Mouse (Mus musculus) urinary bladder, postnatal 10 days (tissue): ENCODE results near the gene Padi1.
A peak's percentile ranks its signal among the peaks of the same experiment; 100 is the strongest.

Source experiments
- DNase-seq: peaks from one replicate; pipeline ENCODE4 v3.0.0; 2022; ENCODE audit warnings: low spot score

The Padi1 gene

DNA sequence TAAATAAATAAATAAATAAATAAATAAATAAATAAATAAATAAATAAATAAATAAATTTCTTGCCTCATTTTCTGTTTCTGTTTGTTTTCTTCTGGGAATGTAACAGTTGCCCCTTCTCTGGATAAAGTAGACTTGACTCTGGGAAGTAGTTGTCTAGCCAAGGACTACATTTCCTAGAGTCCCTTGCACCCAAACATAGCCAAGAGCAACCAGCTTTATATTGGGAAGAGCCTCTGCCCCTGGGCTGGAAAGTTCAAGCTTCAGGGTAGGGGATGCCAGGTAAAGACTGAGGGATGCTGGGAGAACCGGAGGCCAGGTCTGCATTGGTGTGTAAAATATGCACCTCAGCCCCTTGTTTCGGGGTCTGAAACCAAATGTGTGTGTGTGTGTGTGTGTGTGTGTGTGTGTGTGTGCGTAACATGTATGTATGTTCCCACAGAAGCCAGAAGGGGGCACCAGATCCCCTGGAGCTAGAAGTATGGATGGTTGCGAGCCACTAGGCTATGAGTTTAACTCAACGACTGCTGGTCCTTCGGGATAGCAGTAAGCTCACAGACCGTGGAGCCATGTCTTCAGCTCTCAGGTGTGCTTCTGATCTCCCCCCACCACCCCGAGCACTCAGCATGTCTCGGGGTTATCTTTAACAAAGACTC, 61.2 kb downstream of the Padi1 start:
- no peak for DNase-seq

DNA sequence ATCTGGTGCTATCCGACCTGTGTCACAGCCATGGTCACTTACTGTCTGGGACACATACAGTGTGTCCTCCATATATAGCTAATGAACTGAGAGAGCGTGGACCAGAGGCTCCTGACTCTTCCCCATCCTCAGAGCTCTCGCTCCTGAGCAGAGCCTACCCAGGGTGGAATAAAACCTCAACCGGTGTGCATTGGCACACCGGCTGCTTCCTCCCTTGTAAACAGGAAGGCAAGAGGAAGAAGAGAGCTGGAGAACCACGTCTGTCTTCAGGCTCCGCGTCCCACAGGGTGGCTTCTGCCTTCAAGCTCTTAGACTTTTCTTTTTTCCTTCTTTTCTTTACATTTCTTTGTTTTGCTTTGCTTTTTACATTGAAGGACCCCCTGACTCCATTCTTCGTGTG, 62.8 kb downstream of the Padi1 start:
- no peak for DNase-seq

DNA sequence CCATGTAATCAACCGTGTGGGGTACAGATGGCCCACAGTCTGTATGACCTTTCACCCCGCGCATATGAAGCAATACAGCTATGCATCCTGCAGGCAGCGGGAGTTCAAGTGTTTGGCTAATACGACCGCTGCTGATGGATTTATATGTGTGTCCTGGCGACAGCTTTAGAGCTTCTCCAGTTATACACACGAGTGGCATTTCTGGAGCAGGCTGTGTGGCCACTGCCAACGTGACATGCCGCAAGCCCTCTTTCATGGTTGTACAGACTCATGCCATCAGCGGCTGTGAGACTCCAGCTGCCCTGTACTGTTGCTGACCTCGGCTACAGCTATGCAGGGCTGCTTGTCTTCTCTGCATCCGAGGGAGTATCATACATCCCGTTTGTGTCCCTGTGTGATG, 65.1 kb downstream of the Padi1 start:
- DNase-seq, result no peak

DNA sequence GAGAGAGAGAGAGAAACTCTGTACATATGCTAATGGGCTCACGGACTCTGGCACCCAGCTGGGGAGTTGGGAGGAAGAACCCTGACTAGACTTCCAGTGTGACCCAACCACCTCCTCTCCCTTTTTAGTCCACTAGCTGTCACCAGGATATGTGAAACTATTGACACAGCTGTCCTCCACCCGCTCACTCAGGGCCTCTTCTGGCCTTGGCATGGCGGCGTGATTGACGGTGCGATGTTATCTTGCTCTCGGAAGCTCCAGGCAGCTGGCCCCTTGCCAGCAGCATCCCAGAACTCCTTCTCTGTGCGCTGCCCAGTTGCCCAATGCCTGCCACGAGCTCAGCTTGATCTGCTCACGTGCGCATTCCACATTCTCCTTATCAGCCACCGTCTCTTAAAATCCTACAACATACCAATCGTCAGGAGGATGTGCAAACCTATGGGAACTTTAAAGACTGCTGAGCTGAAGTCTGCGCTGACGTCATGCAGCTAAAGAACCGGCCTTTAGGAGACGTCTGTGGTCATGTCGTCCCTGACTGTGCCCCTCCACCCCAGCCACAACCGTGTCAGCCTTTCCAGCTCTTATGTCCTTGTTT, 65.7 kb downstream of the Padi1 start:
- DNase-seq, result no peak

DNA sequence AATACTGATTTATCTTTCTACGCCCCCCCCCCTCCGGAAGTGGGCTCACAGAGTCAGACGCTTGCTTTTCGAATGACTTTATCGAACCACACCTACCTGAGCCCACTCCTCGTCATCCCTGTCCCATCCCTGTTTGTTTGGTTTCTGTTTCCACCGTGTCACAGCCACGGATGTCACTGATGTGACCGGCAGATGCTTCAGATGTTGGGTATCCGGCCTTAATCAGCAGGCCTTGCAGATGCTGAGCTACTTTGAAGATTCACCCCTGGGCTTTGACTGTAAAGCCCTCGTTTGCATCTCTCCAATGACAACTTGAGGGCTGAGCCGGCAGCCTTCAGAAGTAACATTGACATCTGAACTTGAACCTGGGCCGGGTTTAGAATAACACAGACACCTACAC, 69.0 kb downstream of the Padi1 start:
- no peak for DNase-seq

DNA sequence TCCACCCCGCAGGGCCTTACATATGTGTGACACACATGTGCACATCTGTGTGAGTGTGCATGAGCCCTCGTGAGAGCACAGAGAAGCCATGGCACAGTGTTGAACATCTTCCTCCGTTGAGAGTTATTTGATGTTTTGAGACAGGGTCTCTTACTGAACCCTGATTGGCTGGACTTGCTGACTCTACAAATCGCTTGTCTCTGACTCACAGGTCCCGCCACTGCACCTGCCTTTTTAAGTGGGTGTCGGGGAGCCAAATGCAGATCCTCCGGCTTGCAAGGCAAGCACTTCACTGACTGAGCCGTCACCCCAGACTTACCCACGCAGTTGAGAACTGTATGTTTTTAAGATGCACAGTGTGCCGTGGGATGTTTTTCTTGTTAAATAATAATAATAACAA, 69.7 kb downstream of the Padi1 start:
- DNase-seq, result no peak

DNA sequence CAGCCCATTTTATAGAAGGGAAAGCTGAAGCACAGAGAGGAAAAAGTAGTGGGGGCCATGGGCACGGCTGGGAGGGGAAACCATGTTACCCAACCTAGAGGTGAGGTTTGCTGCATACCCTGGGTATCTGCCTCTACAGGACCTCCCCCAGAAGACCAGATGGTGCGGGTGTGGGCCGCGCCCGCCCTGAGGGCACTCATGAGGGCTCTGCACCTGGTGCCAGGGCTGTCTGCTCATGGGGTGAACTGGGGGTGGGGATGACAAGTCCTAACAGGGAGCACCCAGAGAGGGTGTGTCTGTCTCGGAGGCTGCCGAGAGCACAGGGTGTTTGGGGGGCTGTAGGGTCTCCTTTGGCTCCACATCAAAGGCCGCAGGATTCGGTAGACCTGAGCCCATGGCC, 70.7 kb downstream of the Padi1 start:
- no peak for DNase-seq

DNA sequence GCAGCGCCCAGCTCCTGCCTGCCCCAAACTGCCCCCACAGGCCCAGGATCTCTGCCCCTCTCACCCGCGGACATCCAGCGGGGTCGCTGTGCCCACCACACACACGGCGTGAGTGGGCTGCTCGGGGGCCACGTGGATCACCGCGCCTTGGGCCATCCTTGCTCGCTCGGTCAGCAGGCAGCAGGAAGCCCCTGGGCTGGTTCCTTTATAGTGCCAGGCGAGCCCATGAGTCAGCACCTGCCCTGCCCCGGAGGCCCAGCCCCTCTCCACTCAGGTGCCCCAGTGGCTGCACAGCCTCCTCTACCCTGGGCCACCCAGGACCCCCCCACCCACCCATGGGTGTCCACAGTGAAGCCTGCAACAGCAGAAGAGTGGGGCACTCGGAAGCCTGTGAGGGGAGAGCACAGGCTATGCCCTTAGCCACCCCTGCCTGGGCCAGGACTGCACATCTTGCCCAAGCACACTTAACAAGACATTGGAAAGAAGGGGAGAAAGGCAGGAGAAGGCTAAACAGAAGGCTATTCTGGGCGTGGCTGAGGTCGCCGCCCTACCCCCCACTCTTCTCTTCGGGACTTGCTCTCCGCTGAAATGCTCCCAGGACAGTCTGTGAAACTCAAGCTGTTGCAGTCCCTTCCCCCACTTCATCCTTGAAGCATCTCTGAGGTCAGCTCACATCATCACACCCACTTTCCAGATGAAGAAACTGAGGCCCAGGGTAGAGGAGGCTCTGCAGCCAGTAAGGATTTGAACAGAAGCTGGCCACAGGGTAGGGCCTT, 71.4 kb downstream of the Padi1 start, which contains the start of gene Padi4:
TSS of gene Padi4 (minus strand) at position 212 of the 776 bp plus-strand sequence.
- no peak for DNase-seq

DNA sequence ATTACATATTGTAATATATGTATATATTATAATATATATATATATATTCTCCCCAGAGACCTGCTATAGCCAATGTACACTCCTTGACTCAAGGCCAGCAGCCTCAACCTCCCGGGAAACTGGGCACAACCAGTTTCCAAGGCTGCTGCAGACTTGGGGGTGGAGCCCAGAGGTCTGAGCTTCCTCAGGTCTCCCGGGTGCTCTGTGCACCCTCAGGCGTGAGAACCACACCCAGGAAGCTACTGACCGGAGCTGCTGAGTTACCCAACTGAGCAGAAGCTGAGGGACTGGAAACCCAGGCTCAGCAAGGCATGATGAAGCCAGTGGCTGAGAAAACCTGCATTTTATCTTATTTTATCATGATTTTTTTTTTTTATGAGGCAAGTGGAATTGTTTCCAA, 74.5 kb downstream of the Padi1 start:
- DNase-seq, result no peak

DNA sequence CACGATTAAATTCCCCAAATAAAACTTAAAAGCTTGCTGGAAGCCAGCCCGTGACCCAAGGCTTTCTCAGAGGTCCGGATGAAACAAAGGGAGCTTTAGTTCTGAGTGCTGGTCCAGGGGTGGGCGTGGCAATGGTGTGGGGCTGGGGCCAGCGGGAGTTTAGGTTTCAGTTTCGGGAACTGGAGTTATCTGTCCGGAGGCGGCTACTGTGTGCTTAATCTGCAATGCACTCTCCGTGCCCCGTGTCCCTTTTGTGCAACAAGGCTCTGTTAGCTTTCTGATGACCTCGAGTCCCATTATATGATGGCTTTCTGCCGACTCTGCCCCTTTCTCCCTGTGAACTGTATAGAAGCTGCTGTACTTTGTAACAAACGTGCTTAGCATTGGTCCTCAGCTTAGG, 75.1 kb downstream of the Padi1 start:
- DNase-seq, result no peak

DNA sequence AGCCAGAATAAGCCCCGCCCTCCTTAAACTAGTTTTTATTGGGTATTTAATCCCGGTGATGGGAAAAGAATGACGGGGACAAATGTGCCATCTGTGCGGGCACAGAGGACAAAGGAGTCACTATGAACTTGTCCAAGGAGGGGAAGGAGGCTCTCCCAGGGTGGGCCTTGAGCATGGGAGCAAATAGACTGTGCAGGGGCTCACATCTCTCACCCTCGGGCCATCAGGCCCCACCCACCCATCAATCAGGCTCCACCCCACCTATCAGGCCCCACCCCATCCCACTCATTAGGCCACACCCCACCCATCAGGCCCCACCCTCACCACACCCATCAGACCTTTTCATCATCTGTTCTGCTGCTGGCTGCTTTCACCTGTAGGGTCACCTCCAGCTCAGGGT, 76.6 kb downstream of the Padi1 start:
- no peak for DNase-seq

DNA sequence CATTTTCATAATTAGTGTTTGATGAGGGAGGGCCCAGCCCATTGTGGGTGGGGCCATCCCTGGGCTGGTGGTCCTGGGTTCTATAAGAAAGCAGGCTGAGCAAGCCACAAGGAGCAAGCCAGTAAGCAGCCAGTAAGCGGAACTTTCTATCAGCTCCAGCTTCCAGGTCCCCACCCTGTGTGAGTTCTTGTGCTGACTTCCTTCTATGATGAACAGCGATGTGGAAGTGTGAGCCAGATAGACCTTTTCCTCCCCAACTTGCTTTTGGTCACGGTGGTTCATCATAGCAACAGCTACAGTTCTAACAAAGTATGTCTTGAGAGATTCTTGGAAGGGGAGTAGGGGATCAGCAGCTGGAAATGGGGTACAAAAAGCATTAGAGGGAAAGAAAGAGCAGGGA, 79.6 kb downstream of the Padi1 start:
- no peak for DNase-seq

DNA sequence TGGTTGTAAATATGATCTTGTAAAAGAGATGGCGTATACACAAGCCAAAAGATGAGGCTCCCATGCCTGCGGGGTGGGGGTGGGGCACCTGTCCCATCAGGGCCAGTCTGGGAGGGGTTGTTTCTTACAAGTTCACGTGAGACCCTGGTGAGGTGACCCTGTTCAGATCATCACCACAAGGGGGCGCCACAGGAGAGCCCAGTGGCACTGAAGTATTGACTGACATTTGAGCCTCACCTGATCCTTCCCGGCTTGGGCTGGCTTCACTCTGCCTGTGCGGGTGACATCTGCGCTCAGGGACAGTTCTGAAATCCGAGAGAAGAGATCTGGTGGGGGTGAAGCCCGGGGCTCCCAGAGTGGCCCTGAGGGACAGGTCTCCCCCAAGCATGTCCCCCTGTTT, 82.4 kb downstream of the Padi1 start:
- DNase-seq, result peak; percentile 33
